In genomic region chr16:92103572-92104331, GRCm38 (mm10) we compare ENCODE assay signal across 9 mouse cellular contexts. TPM values are rescaled to one million over a fixed set of nuclear protein-coding genes. Genes with fewer than 3 reads are reported as not detected.
A peak's percentile ranks its signal among the peaks of the same experiment; 100 is the strongest.
DNase-seq lines count a peak whose midpoint lies in the region; ATAC-seq and TF ChIP-seq lines count a peak whose summit lies in the region.
"Had no signal": no experiment of that assay in that cellular context is flagged by ENCODE, and none has a peak within 500 bp of the region (broad histone marks: within the 10 kb centered on the region; RNA-seq: fewer than 3 reads in every experiment).

No protein-coding gene starts in this region.

- TF ChIP-seq CTCF in brain, embryonic 14.5 days (IDR thresholded peaks at IDR 0.05; ENCODE audit: borderline replicate concordance, extremely low read depth, insufficient read depth, insufficient read length): no peak

- DNase-seq in heart, adult 18-20 months: peak; percentile 37 to 43
- no peak for DNase-seq in heart, postnatal 25 days (ENCODE audit: low spot score)
- peak; percentile 36 for DNase-seq in brain, embryonic 14.5 days (ENCODE audit: low read depth)
- peak; percentile 24 for DNase-seq in midbrain, embryonic 14.5 days
- DNase-seq in natural killer cell, adult 2 months (ENCODE audit: low spot score in 2 of 2): no peak
- no peak for DNase-seq in urinary bladder, adult 18-20 months (ENCODE audit: low spot score in 2 of 2)
- DNase-seq in thymus, postnatal 14 days: no peak

- H3K9ac ChIP-seq in hindbrain, embryonic 16.5 days (ENCODE audit: low read depth, low read length): no peak overlapping the region
- no peak overlapping the region for H3K9ac ChIP-seq in midbrain, embryonic 14.5 days (replicated peaks; ENCODE audit: low read length)

- H3K36me3 ChIP-seq in hindbrain, embryonic 16.5 days (ENCODE audit: control insufficient read depth, insufficient read depth, low read length): no peaks in the 10 kb centered on the region
- H3K36me3 ChIP-seq in midbrain, embryonic 14.5 days (ENCODE audit: control insufficient read depth, insufficient read depth, low read length): peaks cover 15% of the 10 kb centered on the region

- ATAC-seq in hindbrain, embryonic 16.5 days: peak; percentile 34; the same call in 1 of the 2 replicates
- ATAC-seq in midbrain, embryonic 14.5 days (ENCODE audit: low FRiP score, low TSS enrichment): no peak; the same call in 1 of the 2 replicates

- no peak overlapping the region for H3K4me3 ChIP-seq in hindbrain, embryonic 16.5 days (ENCODE audit: low read length)
- H3K4me3 ChIP-seq in midbrain, embryonic 14.5 days (replicated peaks; ENCODE audit: low read depth, low read length): no peak overlapping the region

- H3K9me3 ChIP-seq in hindbrain, embryonic 16.5 days (ENCODE audit: control insufficient read depth, low read length): no peaks in the 10 kb centered on the region
- H3K9me3 ChIP-seq in midbrain, embryonic 14.5 days (ENCODE audit: control insufficient read depth, low read length): no peaks in the 10 kb centered on the region

- peak overlapping the region; percentile 35; the same call in 1 of the 2 replicates for H3K27ac ChIP-seq in hindbrain, embryonic 16.5 days (ENCODE audit: low read depth, low read length)
- H3K27ac ChIP-seq in midbrain, embryonic 14.5 days (replicated peaks; ENCODE audit: low read depth, low read length): 0 out of 2 replicates have a peak overlapping the region, but pooled peaks have one; percentile 8

- 23% methylated on average over 9 of the region's 9 CpGs for whole genome bisulfite sequencing in hindbrain, embryonic 16.5 days
- 22% methylated on average over 9 of the region's 9 CpGs for WGBS in midbrain, embryonic 14.5 days

- no peak overlapping the region for H3K4me2 ChIP-seq in hindbrain, embryonic 16.5 days (ENCODE audit: low read length)
- no peak overlapping the region for H3K4me2 ChIP-seq in midbrain, embryonic 14.5 days (ENCODE audit: low read length)

- intact Hi-C loops in heart, postnatal 25 days (cut with DNase I): no loop called here

- no peaks in the 10 kb centered on the region for H3K27me3 ChIP-seq in hindbrain, embryonic 16.5 days (replicated peaks; ENCODE audit: control insufficient read depth, insufficient read depth, low read length)
- H3K27me3 ChIP-seq in midbrain, embryonic 14.5 days (ENCODE audit: control insufficient read depth, insufficient read depth, low read length): no peaks in the 10 kb centered on the region

- peaks cover 5% of the 10 kb centered on the region for H3K4me1 ChIP-seq in hindbrain, embryonic 16.5 days (ENCODE audit: control insufficient read depth, insufficient read depth, low read depth, low read length)
- peaks cover 11% of the 10 kb centered on the region for H3K4me1 ChIP-seq in midbrain, embryonic 14.5 days (ENCODE audit: control insufficient read depth, insufficient read depth, low read length)

- no peak for TF ChIP-seq POLR2A in brain, embryonic 14.5 days (IDR thresholded peaks at IDR 0.05; ENCODE audit: borderline replicate concordance, extremely low read depth, insufficient read depth, insufficient read length, poor library complexity, severe bottlenecking)

RNA-seq across cellular contexts. Expression of gene Slc5a3, which starts 45.6 kb away (rescaled TPM):
- 10 to 100 TPM; 10.2 to 12.7 TPM for total RNA-seq in heart, adult 18-20 months (2021)
- total RNA-seq in heart, postnatal 25 days (2021): 1 to 10 TPM; 6.3 to 7.7 TPM
- polyA plus RNA-seq in brain, embryonic 14.5 days (2012; rRNA removed): 5.7 and 12.8 TPM in 2 replicates
- polyA plus RNA-seq in hindbrain, embryonic 16.5 days (2015; fragmentation: Nextera tagmentation; extraction: Ambion mirVana): 14.4 and 18.2 TPM in 2 replicates
- 22.2 and 30.6 TPM in 2 replicates for polyA plus RNA-seq in midbrain, embryonic 14.5 days (2014; fragmentation: Nextera tagmentation; extraction: Ambion mirVana)

RNA-seq across cellular contexts. Expression of gene Gm49711, which starts 45.6 kb away (rescaled TPM):
- total RNA-seq in heart, adult 18-20 months (2021): not detected
- total RNA-seq in heart, postnatal 25 days (2021): not detected
- 0.55 and 0.57 TPM in 2 replicates for polyA plus RNA-seq in brain, embryonic 14.5 days (2012; rRNA removed)
- 0.38 and 0.42 TPM in 2 replicates for polyA plus RNA-seq in hindbrain, embryonic 16.5 days (2015; fragmentation: Nextera tagmentation; extraction: Ambion mirVana)
- polyA plus RNA-seq in midbrain, embryonic 14.5 days (2014; fragmentation: Nextera tagmentation; extraction: Ambion mirVana): 0.74 and 1.3 TPM in 2 replicates
- total RNA-seq: heart, postnatal 10 days had no signal

RNA-seq across cellular contexts. Expression of gene Mrps6, which starts 45.7 kb away (rescaled TPM):
- 10 to 100 TPM; 62.0 to 64.5 TPM for total RNA-seq in heart, adult 18-20 months (2021)
- total RNA-seq in heart, postnatal 25 days (2021): 10 to 100 TPM; 60.6 to 63.2 TPM
- 87.8 and 96.8 TPM in 2 replicates for polyA plus RNA-seq in brain, embryonic 14.5 days (2012; rRNA removed)
- 194 and 196 TPM in 2 replicates for polyA plus RNA-seq in hindbrain, embryonic 16.5 days (2015; fragmentation: Nextera tagmentation; extraction: Ambion mirVana)
- 168 and 184 TPM in 2 replicates for polyA plus RNA-seq in midbrain, embryonic 14.5 days (2014; fragmentation: Nextera tagmentation; extraction: Ambion mirVana)

Comparison
In these comparisons a context has a peak if more than half of its experiments do, and no peak if none do; other contexts are left out.
1. DNase-seq: peak in heart, adult 18-20 months (2 of 2), brain, embryonic 14.5 days (single experiment) and midbrain, embryonic 14.5 days (single experiment); none in heart, postnatal 25 days (single experiment), natural killer cell, adult 2 months (0 of 2), urinary bladder, adult 18-20 months (0 of 2) and thymus, postnatal 14 days (single experiment).